Mouse (Mus musculus): ENCODE measurements around the gene Atxn1. TPM values are rescaled to one million over a fixed set of nuclear protein-coding genes. Genes with fewer than 3 reads are reported as not detected.

The Atxn1 gene
- polyA plus RNA-seq, 1 experiment from 2014 or later: 8.1 TPM

GRCm38 (mm10) chr13:45857416-45857815 lies 107.4 kb downstream of the Atxn1 start:
- H3K9me3 ChIP-seq (replicated peaks): no peaks in the 10 kb centered on the region
- H3K27me3 ChIP-seq: no peaks in the 10 kb centered on the region
- no peak overlapping the region for H3K4me3 ChIP-seq
- no peak overlapping the region for H3K27ac ChIP-seq
- H3K36me3 ChIP-seq: no peaks in the 10 kb centered on the region
- no peak for ATAC-seq (replicated peaks; ENCODE audit: insufficient number of reproducible peaks, insufficient read depth, low FRiP score, low read depth)
- no peak overlapping the region for H3K4me2 ChIP-seq
- H3K4me1 ChIP-seq (replicated peaks): peaks cover 11% of the 10 kb centered on the region
- 91% methylated on average over 8 of the region's 8 CpGs for WGBS
- no peak overlapping the region for H3K9ac ChIP-seq

DNA sequence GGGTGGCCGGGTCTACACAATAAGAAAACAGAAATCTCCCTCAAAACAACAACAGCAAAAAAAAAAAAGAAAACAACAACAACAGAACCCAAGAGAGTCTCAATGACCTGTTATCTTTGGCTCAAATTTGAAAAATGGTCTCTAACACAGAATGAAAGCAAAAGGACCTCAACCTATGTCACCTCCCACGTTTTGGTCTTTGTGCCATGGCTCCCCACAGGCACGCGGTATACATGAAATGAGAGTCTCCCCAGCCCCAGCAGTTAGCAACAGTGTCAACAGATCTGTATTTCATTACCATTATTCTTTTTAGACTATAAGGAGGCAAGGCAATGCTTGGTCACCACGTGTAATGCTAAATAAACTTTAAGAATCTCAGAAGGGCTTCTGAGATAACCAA lies 110.3 kb downstream of the Atxn1 start:
- Histone ChIP-seq H3K4me2 (no peak overlapping the region), H3K27ac (no peak overlapping the region), H3K9me3 (replicated peaks) (no peaks in the 10 kb centered on the region), H3K4me1 (replicated peaks) (peaks cover 7% of the 10 kb centered on the region), H3K27me3 (no peaks in the 10 kb centered on the region), H3K4me3 (no peak overlapping the region), H3K9ac (no peak overlapping the region), H3K36me3 (no peaks in the 10 kb centered on the region)
- WGBS: 84% methylated on average over 5 of the region's 5 CpGs
- ATAC-seq (replicated peaks; ENCODE audit: insufficient number of reproducible peaks, insufficient read depth, low FRiP score, low read depth): no peak

- Histone ChIP-seq H3K36me3 (no peaks in the 10 kb centered on the region), H3K9me3 (replicated peaks) (no peaks in the 10 kb centered on the region), H3K4me2 (no peak overlapping the region), H3K9ac (no peak overlapping the region), H3K27me3 (no peaks in the 10 kb centered on the region), H3K4me3 (no peak overlapping the region), H3K27ac (no peak overlapping the region), H3K4me1 (replicated peaks) (peaks cover 7% of the 10 kb centered on the region)
- 83% methylated on average over 6 of the region's 6 CpGs for WGBS
- ATAC-seq (replicated peaks; ENCODE audit: insufficient number of reproducible peaks, insufficient read depth, low FRiP score, low read depth): no peak
These were observed 111.1 kb downstream of the Atxn1 start for GRCm38 (mm10) chr13:45853691-45854090.

- Histone ChIP-seq H3K27ac (no peak overlapping the region), H3K36me3 (no peaks in the 10 kb centered on the region), H3K9me3 (replicated peaks) (no peaks in the 10 kb centered on the region), H3K9ac (no peak overlapping the region), H3K27me3 (no peaks in the 10 kb centered on the region), H3K4me1 (replicated peaks) (peaks cover 7% of the 10 kb centered on the region), H3K4me2 (no peak overlapping the region), H3K4me3 (no peak overlapping the region)
- ATAC-seq (replicated peaks; ENCODE audit: insufficient number of reproducible peaks, insufficient read depth, low FRiP score, low read depth): no peak
- 72% methylated on average over 2 of the region's 2 CpGs for WGBS
These were observed 112.5 kb downstream of the Atxn1 start for GRCm38 (mm10) chr13:45852288-45852687.

GRCm38 (mm10) chr13:45851746-45852145 lies 113.1 kb downstream of the Atxn1 start:
- 68% methylated on average over 2 of the region's 2 CpGs for WGBS
- ATAC-seq (replicated peaks; ENCODE audit: insufficient number of reproducible peaks, insufficient read depth, low FRiP score, low read depth): no peak
- H3K36me3 ChIP-seq: no peaks in the 10 kb centered on the region
- no peak overlapping the region for H3K4me3 ChIP-seq
- no peaks in the 10 kb centered on the region for H3K9me3 ChIP-seq (replicated peaks)
- H3K4me1 ChIP-seq (replicated peaks): peaks cover 7% of the 10 kb centered on the region
- no peaks in the 10 kb centered on the region for H3K27me3 ChIP-seq
- H3K27ac ChIP-seq: no peak overlapping the region
- no peak overlapping the region for H3K4me2 ChIP-seq
- H3K9ac ChIP-seq: no peak overlapping the region

DNA sequence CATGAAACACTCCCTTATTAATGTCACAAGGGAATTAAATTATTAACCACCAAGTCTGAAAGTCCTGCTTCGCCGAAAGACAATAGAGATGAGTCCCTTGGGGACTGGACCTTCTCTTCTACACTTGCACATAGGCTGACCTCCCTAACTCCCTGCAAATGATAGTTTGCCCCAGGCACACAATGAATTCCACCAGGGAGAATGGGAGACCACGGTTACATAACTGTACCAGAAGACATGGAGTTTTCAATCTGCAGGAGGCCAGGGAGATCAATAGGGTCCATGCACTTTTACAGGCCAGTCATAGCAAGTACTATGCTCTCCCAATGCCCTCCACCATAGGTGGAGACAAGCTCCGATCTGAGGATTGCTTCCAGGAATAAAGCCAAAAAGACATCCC lies 113.7 kb downstream of the Atxn1 start:
- no peaks in the 10 kb centered on the region for H3K27me3 ChIP-seq
- no peak overlapping the region for H3K9ac ChIP-seq
- 86% methylated on average over 4 of the region's 4 CpGs for WGBS
- no peak overlapping the region for H3K4me2 ChIP-seq
- no peak overlapping the region for H3K27ac ChIP-seq
- no peak overlapping the region for H3K4me3 ChIP-seq
- no peaks in the 10 kb centered on the region for H3K9me3 ChIP-seq (replicated peaks)
- peaks cover 7% of the 10 kb centered on the region for H3K4me1 ChIP-seq (replicated peaks)
- H3K36me3 ChIP-seq: no peaks in the 10 kb centered on the region
- no peak for ATAC-seq (replicated peaks; ENCODE audit: insufficient number of reproducible peaks, insufficient read depth, low FRiP score, low read depth)

DNA sequence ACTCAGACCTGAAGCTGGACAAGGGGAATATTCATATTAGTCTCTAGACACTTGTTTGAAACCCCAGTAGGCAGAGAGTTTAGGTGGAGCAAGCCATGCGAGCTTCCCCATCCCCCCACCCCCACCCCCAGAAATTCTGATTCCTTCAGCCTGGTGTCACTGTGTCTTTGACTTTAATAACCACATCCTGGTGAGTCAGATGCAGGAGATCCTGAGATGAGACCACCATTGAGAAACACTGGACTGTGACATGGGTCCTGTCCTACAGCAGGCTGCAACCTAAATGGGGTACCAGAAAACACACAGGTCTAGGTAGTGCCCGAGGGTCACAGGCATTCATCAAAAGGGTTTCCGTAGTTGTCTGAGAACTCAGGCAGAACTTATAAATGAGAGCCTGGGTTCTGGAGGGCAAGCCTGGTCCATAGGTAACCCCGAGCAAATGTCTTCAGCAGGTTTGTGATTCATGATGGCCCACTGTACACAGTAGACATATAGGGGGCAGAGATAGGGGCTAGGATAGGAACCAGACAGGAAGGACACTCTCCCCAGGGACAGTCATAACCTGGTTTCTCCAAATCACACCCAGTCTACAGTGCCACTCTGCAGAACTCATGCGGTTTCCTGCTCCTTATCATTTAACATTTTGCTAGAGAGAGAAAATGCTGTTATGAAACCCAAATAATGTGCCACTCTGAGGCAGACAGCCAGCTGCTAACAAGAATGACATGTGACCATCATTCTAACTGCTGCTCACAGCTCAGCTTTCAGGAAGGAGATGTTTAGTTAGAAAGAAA lies 114.4 kb downstream of the Atxn1 start:
- ATAC-seq (replicated peaks; ENCODE audit: insufficient number of reproducible peaks, insufficient read depth, low FRiP score, low read depth): no peak
- H3K4me2 ChIP-seq: no peak overlapping the region
- no peak overlapping the region for H3K27ac ChIP-seq
- no peaks in the 10 kb centered on the region for H3K9me3 ChIP-seq (replicated peaks)
- 77% methylated on average over 5 of the region's 5 CpGs for WGBS
- no peak overlapping the region for H3K4me3 ChIP-seq
- H3K4me1 ChIP-seq (replicated peaks): peaks cover 7% of the 10 kb centered on the region
- H3K27me3 ChIP-seq: no peaks in the 10 kb centered on the region
- no peak overlapping the region for H3K9ac ChIP-seq
- no peaks in the 10 kb centered on the region for H3K36me3 ChIP-seq

DNA sequence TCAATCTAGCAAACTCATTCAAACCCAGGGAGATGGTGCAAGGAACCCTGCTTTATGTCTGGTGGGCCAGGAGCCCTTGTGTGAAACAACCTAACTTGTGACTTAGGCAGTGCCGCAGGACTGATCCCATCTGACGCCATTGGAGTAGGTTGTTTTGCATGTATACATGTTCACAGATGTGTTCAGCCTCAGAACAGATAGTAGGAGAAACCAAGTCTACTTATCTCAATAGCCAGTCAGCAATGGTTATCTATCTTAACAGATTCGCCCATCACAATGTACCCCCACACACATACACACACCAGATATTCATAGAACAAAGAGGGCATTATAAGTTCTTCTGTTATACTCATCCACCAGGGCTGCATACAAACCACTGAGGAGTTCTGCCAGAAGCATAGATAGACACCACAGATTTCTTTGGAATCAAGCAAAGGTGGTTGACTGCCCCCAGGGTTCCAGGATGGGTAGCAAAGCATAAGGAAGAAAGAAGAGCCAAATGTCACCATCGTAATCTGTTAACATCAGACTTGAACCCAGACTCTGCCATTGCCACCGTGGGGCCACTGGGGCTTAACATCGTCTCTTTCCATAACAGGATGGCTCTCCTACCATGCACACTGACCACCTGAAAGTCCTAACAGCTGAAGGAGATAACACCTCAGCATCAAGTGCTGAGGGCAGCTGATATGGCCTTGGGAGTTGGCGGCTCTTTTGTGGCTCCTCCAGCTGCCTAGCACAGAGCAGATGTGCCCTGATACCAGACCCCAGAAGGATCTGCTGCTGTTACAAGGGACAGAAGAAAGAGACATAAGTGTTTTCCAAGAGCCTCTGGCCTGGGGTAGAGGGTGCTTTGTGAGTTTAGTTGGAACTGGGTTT lies 115.4 kb downstream of the Atxn1 start:
- H3K9me3 ChIP-seq (replicated peaks): no peaks in the 10 kb centered on the region
- no peak overlapping the region for H3K9ac ChIP-seq
- no peaks in the 10 kb centered on the region for H3K27me3 ChIP-seq
- H3K4me2 ChIP-seq: no peak overlapping the region
- no peak overlapping the region for H3K4me3 ChIP-seq
- ATAC-seq (replicated peaks; ENCODE audit: insufficient number of reproducible peaks, insufficient read depth, low FRiP score, low read depth): no peak
- H3K27ac ChIP-seq: no peak overlapping the region
- peaks cover 7% of the 10 kb centered on the region for H3K4me1 ChIP-seq (replicated peaks)
- no peaks in the 10 kb centered on the region for H3K36me3 ChIP-seq
- 74% methylated on average over 7 of the region's 7 CpGs for WGBS

GRCm38 (mm10) chr13:45842511-45843055 lies 122.2 kb downstream of the Atxn1 start:
- no peaks in the 10 kb centered on the region for H3K9me3 ChIP-seq (replicated peaks)
- H3K36me3 ChIP-seq: no peaks in the 10 kb centered on the region
- no peak overlapping the region for H3K9ac ChIP-seq
- H3K4me1 ChIP-seq (replicated peaks): peaks cover 5% of the 10 kb centered on the region
- ATAC-seq (replicated peaks; ENCODE audit: insufficient number of reproducible peaks, insufficient read depth, low FRiP score, low read depth): no peak
- no peak overlapping the region for H3K4me2 ChIP-seq
- 56% methylated on average over 5 of the region's 5 CpGs for WGBS
- no peak overlapping the region for H3K4me3 ChIP-seq
- no peak overlapping the region for H3K27ac ChIP-seq
- no peaks in the 10 kb centered on the region for H3K27me3 ChIP-seq

- no peak for ATAC-seq (replicated peaks; ENCODE audit: insufficient number of reproducible peaks, insufficient read depth, low FRiP score, low read depth)
- no peak overlapping the region for H3K9ac ChIP-seq
- no peaks in the 10 kb centered on the region for H3K9me3 ChIP-seq (replicated peaks)
- no peaks in the 10 kb centered on the region for H3K36me3 ChIP-seq
- H3K4me2 ChIP-seq: no peak overlapping the region
- peaks cover 5% of the 10 kb centered on the region for H3K4me1 ChIP-seq (replicated peaks)
- H3K27me3 ChIP-seq: no peaks in the 10 kb centered on the region
- H3K4me3 ChIP-seq: no peak overlapping the region
- 0 out of 2 replicates have a peak overlapping the region, but pooled peaks have one; percentile 31 for H3K27ac ChIP-seq
- WGBS: 75% methylated on average over 7 of the region's 7 CpGs
These were observed 124.9 kb downstream of the Atxn1 start for GRCm38 (mm10) chr13:45839901-45840300.

DNA sequence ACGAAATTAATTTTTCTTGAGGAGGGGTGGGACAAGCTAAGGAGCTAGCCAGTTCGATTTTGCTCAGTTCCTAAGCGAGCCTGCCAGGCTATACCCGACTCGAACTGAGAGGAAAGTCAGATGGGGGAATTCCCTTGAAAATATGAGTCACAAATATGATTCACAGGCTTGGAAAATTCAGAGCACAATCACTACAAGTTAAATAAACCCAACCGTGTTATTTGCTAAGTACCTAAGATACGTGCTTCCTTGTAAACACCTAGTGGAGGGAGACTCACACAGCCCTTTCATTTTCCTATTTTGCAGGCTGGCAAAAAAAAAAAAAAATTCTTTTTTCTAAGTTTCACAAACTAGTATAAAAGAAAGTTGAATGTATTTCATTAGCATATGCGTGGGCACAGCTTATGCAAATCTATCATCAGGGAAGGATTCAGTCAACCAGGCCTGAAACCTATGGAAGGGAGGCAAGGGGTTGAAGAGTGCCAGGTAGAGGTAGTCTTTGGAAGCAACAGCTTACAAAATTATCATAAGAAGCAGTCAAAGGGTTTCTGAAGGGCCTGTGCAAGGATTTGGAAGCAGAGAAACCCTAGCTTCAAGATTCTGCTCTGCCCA lies 127.1 kb downstream of the Atxn1 start:
- Histone ChIP-seq H3K27ac (no peak overlapping the region), H3K4me2 (no peak overlapping the region), H3K27me3 (no peaks in the 10 kb centered on the region), H3K9ac (no peak overlapping the region), H3K4me3 (no peak overlapping the region), H3K4me1 (replicated peaks) (peaks cover 3% of the 10 kb centered on the region), H3K9me3 (replicated peaks) (no peaks in the 10 kb centered on the region), H3K36me3 (no peaks in the 10 kb centered on the region)
- no peak for ATAC-seq (replicated peaks; ENCODE audit: insufficient number of reproducible peaks, insufficient read depth, low FRiP score, low read depth)
- WGBS: 82% methylated on average over 8 of the region's 8 CpGs
